Mouse (Mus musculus) gastrocnemius, adult 2 months (tissue): ENCODE measurements around the gene Agap1. TPM values are rescaled to one million over a fixed set of nuclear protein-coding genes. Genes with fewer than 3 reads are reported as not detected.

Experiments used
- DNase-seq: peaks from one replicate; pipeline ENCODE4 v3.0.0; 2022
- H3K27ac ChIP-seq: fragments of 200-600 bp; 2 replicates; pipeline ENCODE4 v1.8.1; 2022; ENCODE audit warnings: mild to moderate bottlenecking
- H3K4me3 ChIP-seq: fragments of 200-600 bp; 2 replicates; pipeline ENCODE4 v1.8.1; 2022; ENCODE audit warnings: mild to moderate bottlenecking, moderate library complexity
- CTCF ChIP-seq: fragments of 200-600 bp; IDR thresholded peaks from 2 replicates; pipeline ENCODE4 v1.8.1; 2022; ENCODE audit warnings: antibody characterized with exemption, mild to moderate bottlenecking, moderate library complexity
- intact Hi-C: fragments of 180-260 bp; cut with DNase I; formaldehyde crosslinking; loops from one replicate; pipeline ENCODE4 v1.15.1; 2025
- total RNA-seq, 2 experiments: library from RNA; stranded (reverse); gene quantifications; 2 replicates each; pipeline ENCODE4 v1.2.3; 2021

Gene Agap1
- total RNA-seq, 2 experiments from 2014 or later = 22.8 to 24.2 TPM

GRCm38 (mm10) chr1:89581766-89582125 is 127.1 kb downstream of the Agap1 start:
- peak overlapping the region; percentile 85 for H3K4me3 ChIP-seq
- no peak for DNase-seq
- intact Hi-C loops = loop anchor here (1.0 to 5.0 kb wide), 3 partner anchors 55 to 258 kb away; no protein-coding TSS in a partner anchor
- TF ChIP-seq CTCF = no peak
- H3K27ac ChIP-seq = peak overlapping the region; percentile 79

- peak; percentile 13; the same call in 1 of the 2 replicates for TF ChIP-seq CTCF
- intact Hi-C loops = loop anchor here (5.0 kb wide), 1 partner anchor 126 kb away; no protein-coding TSS in a partner anchor
- no peak overlapping the region for H3K27ac ChIP-seq
- DNase-seq = no peak
- H3K4me3 ChIP-seq = peak overlapping the region; percentile 85
Measured at GRCm38 (mm10) chr1:89583369-89583768, 128.8 kb downstream of the Agap1 start.

- H3K27ac ChIP-seq = no peak overlapping the region
- intact Hi-C loops = no loop called here
- DNase-seq = no peak
- no peak for TF ChIP-seq CTCF
- H3K4me3 ChIP-seq = no peak overlapping the region
Measured at GRCm38 (mm10) chr1:89586991-89587683, 132.5 kb downstream of the Agap1 start.

GRCm38 (mm10) chr1:89588154-89588553 is 133.5 kb downstream of the Agap1 start:
- TF ChIP-seq CTCF = no peak
- intact Hi-C loops = no loop called here
- DNase-seq = no peak
- no peak overlapping the region for H3K27ac ChIP-seq
- no peak overlapping the region for H3K4me3 ChIP-seq

GRCm38 (mm10) chr1:89590994-89591393 is 136.4 kb downstream of the Agap1 start:
- no peak for DNase-seq
- no peak overlapping the region for H3K27ac ChIP-seq
- no peak overlapping the region for H3K4me3 ChIP-seq
- intact Hi-C loops = no loop called here
- no peak for TF ChIP-seq CTCF

- DNase-seq = no peak
- intact Hi-C loops = no loop called here
- H3K27ac ChIP-seq = peak overlapping the region; percentile 16; the same call in 1 of the 2 replicates
- TF ChIP-seq CTCF = no peak
- no peak overlapping the region for H3K4me3 ChIP-seq
Measured at GRCm38 (mm10) chr1:89593219-89593618, 138.6 kb downstream of the Agap1 start.

- Histone ChIP-seq H3K4me3 (peak overlapping the region; percentile 57), H3K27ac (peak overlapping the region; percentile 88)
- no peak for DNase-seq
- TF ChIP-seq CTCF = no peak
- intact Hi-C loops = no loop called here
Measured at GRCm38 (mm10) chr1:89594999-89595398, 140.4 kb downstream of the Agap1 start.

- DNase-seq = peak; percentile 77
- peak overlapping the region; percentile 88 for H3K27ac ChIP-seq
- no peak for TF ChIP-seq CTCF
- intact Hi-C loops = no loop called here
- peak overlapping the region; percentile 57 for H3K4me3 ChIP-seq
Measured at GRCm38 (mm10) chr1:89595421-89595820, 140.8 kb downstream of the Agap1 start.

GRCm38 (mm10) chr1:89596223-89596622 is 141.6 kb downstream of the Agap1 start:
- no peak overlapping the region for H3K4me3 ChIP-seq
- intact Hi-C loops = no loop called here
- DNase-seq = no peak
- TF ChIP-seq CTCF = no peak
- H3K27ac ChIP-seq = peak overlapping the region; percentile 88

- intact Hi-C loops = no loop called here
- H3K4me3 ChIP-seq = no peak overlapping the region
- no peak overlapping the region for H3K27ac ChIP-seq
- TF ChIP-seq CTCF = no peak
- DNase-seq = no peak
Measured at GRCm38 (mm10) chr1:89598906-89599305, 144.3 kb downstream of the Agap1 start.

GRCm38 (mm10) chr1:89599983-89600741 is 145.6 kb downstream of the Agap1 start:
- Histone ChIP-seq H3K27ac (no peak overlapping the region), H3K4me3 (no peak overlapping the region)
- no peak for TF ChIP-seq CTCF
- no peak for DNase-seq
- intact Hi-C loops = no loop called here

- no peak for DNase-seq
- no peak overlapping the region for H3K4me3 ChIP-seq
- intact Hi-C loops = no loop called here
- 0 out of 2 replicates have a peak overlapping the region, but pooled peaks have one; percentile 8 for H3K27ac ChIP-seq
- TF ChIP-seq CTCF = no peak
Measured at GRCm38 (mm10) chr1:89601349-89601748, 146.7 kb downstream of the Agap1 start.

- no peak for DNase-seq
- TF ChIP-seq CTCF = no peak
- Histone ChIP-seq H3K27ac (0 out of 2 replicates have a peak overlapping the region, but pooled peaks have one; percentile 7), H3K4me3 (no peak overlapping the region)
- intact Hi-C loops = no loop called here
Measured at GRCm38 (mm10) chr1:89602879-89603278, 148.3 kb downstream of the Agap1 start.
